Mouse (Mus musculus) lung, adult 2 months (tissue): ENCODE results near the gene Arhgap8. TPM values are rescaled to one million over a fixed set of nuclear protein-coding genes. Genes with fewer than 3 reads are reported as not detected.
"Not testable (repeated sequence)": the region's sequence is repeated elsewhere in the genome, so short reads cannot be mapped to it uniquely, and the experiment has no call there.

Experiments
- DNase-seq: peaks from one replicate; pipeline ENCODE4 v3.0.0; 2022
- H3K4me1 ChIP-seq: fragments of 200-500 bp; 2 replicates; pipeline ENCODE4 v1.6.1; 2011; ENCODE audit warnings: low read length; ENCODE audit not compliant: control insufficient read depth, insufficient read depth
- H3K4me3 ChIP-seq: fragments of 200-500 bp; replicated peaks from 2 replicates; pipeline ENCODE3; 2011; ENCODE audit warnings: low read depth, mild to moderate bottlenecking, control low read depth, low read length; ENCODE audit errors: extremely low read depth
- CTCF ChIP-seq: fragments of 200-500 bp; IDR thresholded peaks from 2 replicates; pipeline ENCODE4 v1.5.1; 2011; ENCODE audit warnings: mild to moderate bottlenecking, low read length, control low read depth; ENCODE audit not compliant: insufficient read depth
- POLR2A ChIP-seq: fragments of 200-500 bp; IDR thresholded peaks from 2 replicates; pipeline ENCODE4 v1.6.1; 2011; ENCODE audit warnings: low read depth, mild to moderate bottlenecking, control low read depth, low read length, borderline replicate concordance; ENCODE audit errors: extremely low read depth
- WGBS: fragments of 180-500 bp; shearing (Covaris S2); methylation state at CpG from one replicate; pipeline ENCODE4 v1.1.7; 2018; 5-methylcytosine and 5-hydroxymethylcytosine counted together
- polyA plus RNA-seq: library from polyadenylated mRNA; depleted of rRNA; stranded (reverse); fragments of >200 nt; gene quantifications from 2 replicates; pipeline ENCODE4 v1.2.3, GENCODE M21; 2012

Gene Arhgap8
- polyA plus RNA-seq, 1 experiment = 22.1 TPM

- H3K4me3 ChIP-seq = no peak overlapping the region
- WGBS = 29% methylated on average over 2 of the region's 2 CpGs
- TF ChIP-seq POLR2A (no peak), CTCF (no peak)
- no peak for DNase-seq
- H3K4me1 ChIP-seq = no peaks in the 10 kb centered on the region
These were observed 24.5 kb downstream of the Arhgap8 start for GRCm38 (mm10) chr15:84744308-84744707.

- no peak overlapping the region for H3K4me3 ChIP-seq
- DNase-seq = no peak
- 83% methylated on average over 4 of the region's 4 CpGs for WGBS
- TF ChIP-seq CTCF = no peak
- no peak for TF ChIP-seq POLR2A
- H3K4me1 ChIP-seq = no peaks in the 10 kb centered on the region
These were observed 26.0 kb downstream of the Arhgap8 start for GRCm38 (mm10) chr15:84745831-84746230.

GRCm38 (mm10) chr15:84754987-84755386, 35.1 kb downstream of the Arhgap8 start:
- Histone ChIP-seq H3K4me1 (no peaks in the 10 kb centered on the region), H3K4me3 (no peak overlapping the region)
- no peak for TF ChIP-seq POLR2A
- TF ChIP-seq CTCF = peak; percentile 82
- peak; percentile 70 for DNase-seq
- WGBS = 11% methylated on average over 3 of the region's 3 CpGs

- H3K4me1 ChIP-seq = no peaks in the 10 kb centered on the region
- H3K4me3 ChIP-seq = no peak overlapping the region
- WGBS = 18% methylated on average over 22 of the region's 22 CpGs
- DNase-seq = no peak
- TF ChIP-seq CTCF (no peak), POLR2A (no peak)
These were observed 36.6 kb downstream of the Arhgap8 start for GRCm38 (mm10) chr15:84756426-84756825.

- no peak for DNase-seq
- H3K4me3 ChIP-seq = no peak overlapping the region
- H3K4me1 ChIP-seq = no peaks in the 10 kb centered on the region
- TF ChIP-seq POLR2A (no peak), CTCF (peak; percentile 83)
- whole genome bisulfite sequencing = 43% methylated on average over 4 of the region's 4 CpGs
These were observed 38.6 kb downstream of the Arhgap8 start for GRCm38 (mm10) chr15:84758493-84758892.

- DNase-seq = no peak
- Histone ChIP-seq H3K4me3 (no peak overlapping the region), H3K4me1 (no peaks in the 10 kb centered on the region)
- 81% methylated on average over 8 of the region's 8 CpGs for WGBS
- no peak for TF ChIP-seq CTCF
- no peak for TF ChIP-seq POLR2A
These were observed 43.0 kb downstream of the Arhgap8 start for GRCm38 (mm10) chr15:84762712-84763422.

- no peak for DNase-seq
- 52% methylated on average over 7 of the region's 7 CpGs for WGBS
- TF ChIP-seq CTCF (no peak), POLR2A (no peak)
- Histone ChIP-seq H3K4me1 (no peaks in the 10 kb centered on the region), H3K4me3 (no peak overlapping the region)
These were observed 43.6 kb downstream of the Arhgap8 start for GRCm38 (mm10) chr15:84763423-84763812.

- Histone ChIP-seq H3K4me1 (no peaks in the 10 kb centered on the region), H3K4me3 (no peak overlapping the region)
- no peak for TF ChIP-seq CTCF
- no peak for TF ChIP-seq POLR2A
- DNase-seq = no peak
- WGBS = 37% methylated on average over 10 of the region's 10 CpGs
These were observed 46.8 kb downstream of the Arhgap8 start for GRCm38 (mm10) chr15:84766621-84767020.

GRCm38 (mm10) chr15:84768531-84768930, 48.7 kb downstream of the Arhgap8 start:
- WGBS = 84% methylated on average over 4 of the region's 4 CpGs
- DNase-seq, H3K4me1 ChIP-seq, H3K4me3 ChIP-seq: not testable (repeated sequence)

- no peak overlapping the region for H3K4me3 ChIP-seq
- 70% methylated on average over 11 of the region's 11 CpGs for WGBS
- DNase-seq = no peak
- TF ChIP-seq POLR2A (no peak), CTCF (no peak)
- no peaks in the 10 kb centered on the region for H3K4me1 ChIP-seq
These were observed 49.9 kb downstream of the Arhgap8 start for GRCm38 (mm10) chr15:84769641-84770341.
